Mouse (Mus musculus) skeletal muscle tissue, adult 2 months (tissue): Measurements from ENCODE around the gene Dbndd2.

Source experiments
- DNase-seq: peaks from one replicate; pipeline ENCODE4 v3.0.0-alpha.2; 2012; ENCODE audit warnings: low read depth, low spot score

The Dbndd2 gene

GRCm38 (mm10) chr2:164500511-164500910, 14.6 kb downstream of the Dbndd2 start:
- DNase-seq, result no peak

- DNase-seq, result no peak
Measured at GRCm38 (mm10) chr2:164504919-164505318, 19.0 kb downstream of the Dbndd2 start.

- DNase-seq, result no peak
Measured at GRCm38 (mm10) chr2:164505619-164506347, 19.9 kb downstream of the Dbndd2 start.

GRCm38 (mm10) chr2:164507811-164508210, 21.9 kb downstream of the Dbndd2 start:
- DNase-seq, result no peak

- DNase-seq, result no peak
Measured at GRCm38 (mm10) chr2:164510621-164511190, 24.8 kb downstream of the Dbndd2 start.

GRCm38 (mm10) chr2:164512121-164512909, 26.4 kb downstream of the Dbndd2 start:
- DNase-seq, result no peak

- DNase-seq, result peak; percentile 33
Measured at GRCm38 (mm10) chr2:164513389-164513788, 27.5 kb downstream of the Dbndd2 start.

- no peak for DNase-seq
Measured at GRCm38 (mm10) chr2:164514916-164515315, 29.0 kb downstream of the Dbndd2 start.

- DNase-seq, result no peak
Measured at GRCm38 (mm10) chr2:164515897-164516296, 30.0 kb downstream of the Dbndd2 start.

- no peak for DNase-seq
Measured at GRCm38 (mm10) chr2:164516592-164516991, 30.7 kb downstream of the Dbndd2 start.

GRCm38 (mm10) chr2:164517485-164518221, 31.7 kb downstream of the Dbndd2 start:
- DNase-seq, result peak; percentile 45

- DNase-seq, result no peak
Measured at GRCm38 (mm10) chr2:164518266-164519170, 32.6 kb downstream of the Dbndd2 start.

- DNase-seq, result no peak
Measured at GRCm38 (mm10) chr2:164519171-164519526, 33.2 kb downstream of the Dbndd2 start.

- peak; percentile 47 for DNase-seq
Measured at GRCm38 (mm10) chr2:164520782-164521181, 34.9 kb downstream of the Dbndd2 start.

- peak; percentile 22 for DNase-seq
Measured at GRCm38 (mm10) chr2:164521841-164522240, 35.9 kb downstream of the Dbndd2 start.

- no peak for DNase-seq
Measured at GRCm38 (mm10) chr2:164522280-164522679, 36.4 kb downstream of the Dbndd2 start.

- DNase-seq, result peak; percentile 18
Measured at GRCm38 (mm10) chr2:164523301-164523773, 37.4 kb downstream of the Dbndd2 start.

- no peak for DNase-seq
Measured at GRCm38 (mm10) chr2:164528557-164528956, 42.7 kb downstream of the Dbndd2 start.

GRCm38 (mm10) chr2:164531169-164531568, 45.3 kb downstream of the Dbndd2 start:
- peak; percentile 25 for DNase-seq

- DNase-seq, result no peak
Measured at GRCm38 (mm10) chr2:164534315-164534714, 48.4 kb downstream of the Dbndd2 start.

- DNase-seq, result no peak
Measured at GRCm38 (mm10) chr2:164537003-164537402, 51.1 kb downstream of the Dbndd2 start.
